Mouse (Mus musculus) forebrain, embryonic 10.5 days (tissue): ENCODE results near the gene Ccdc8. TPM values are rescaled to one million over a fixed set of nuclear protein-coding genes. Genes with fewer than 3 reads are reported as not detected.

Source experiments
- DNase-seq: peaks from one replicate; pipeline ENCODE4 v3.0.0-alpha.2; 2017; ENCODE audit warnings: low spot score; ENCODE audit errors: extremely low spot score
- H3K27ac ChIP-seq: fragments of 300-500 bp; sonication (generic); 2 replicates; pipeline ENCODE4 v1.5.1; 2016; ENCODE audit warnings: mild to moderate bottlenecking
- H3K27me3 ChIP-seq: fragments of 300-500 bp; sonication (generic); 2 replicates; pipeline ENCODE4 v1.6.1; 2016; ENCODE audit warnings: mild to moderate bottlenecking; ENCODE audit not compliant: poor library complexity, severe bottlenecking
- H3K36me3 ChIP-seq: fragments of 300-500 bp; sonication (generic); replicated peaks from 2 replicates; pipeline ENCODE4 v1.6.1; 2016; ENCODE audit warnings: mild to moderate bottlenecking, moderate library complexity
- H3K4me1 ChIP-seq: fragments of 300-500 bp; sonication (generic); 2 replicates; pipeline ENCODE4 v1.6.1; 2016
- H3K4me3 ChIP-seq: fragments of 300-500 bp; sonication (generic); 2 replicates; pipeline ENCODE4 v1.5.1; 2016; ENCODE audit warnings: mild to moderate bottlenecking, moderate library complexity
- H3K9me3 ChIP-seq: fragments of 300-500 bp; sonication (generic); 2 replicates; pipeline ENCODE4 v1.6.1; 2016; ENCODE audit warnings: mild to moderate bottlenecking, moderate library complexity
- WGBS: fragments of 180-500 bp; shearing (Covaris S2); methylation state at CpG from one replicate; pipeline ENCODE4 v1.1.7; 2016; 5-methylcytosine and 5-hydroxymethylcytosine counted together
- polyA plus RNA-seq: library from polyadenylated mRNA; unstranded; fragments of >200 nt; fragmentation: Nextera tagmentation; extraction: Ambion mirVana; gene quantifications from 2 replicates; pipeline ENCODE4 v1.2.1, GENCODE M21; 2016

Ccdc8 gene
- 7.8 and 8.9 TPM in 2 replicates for polyA plus RNA-seq

- Histone ChIP-seq H3K4me3 (peak within 1 kb of the TSS; percentile 69), H3K9me3 (peaks cover 6% of the 10 kb centered on the region; the same call in 1 of the 2 replicates), H3K27ac (peak within 1 kb of the TSS; percentile 93), H3K36me3 (peaks cover 28% of the 10 kb centered on the region), H3K27me3 (no peaks in the 10 kb centered on the region), H3K4me1 (peaks cover 81% of the 10 kb centered on the region)
- no peak for DNase-seq
- 95% methylated on average over 5 of the region's 5 CpGs for WGBS
Observed at GRCm38 (mm10) chr7:16992451-16992807, at the start of gene Ccdc8. TSS of gene Ccdc8 (plus strand) at chr7:16992708.

GRCm38 (mm10) chr7:16942861-16943260, 49.6 kb upstream of the Ccdc8 start:
- peaks cover 61% of the 10 kb centered on the region for H3K4me1 ChIP-seq

GRCm38 (mm10) chr7:16944061-16944807, 48.3 kb upstream of the Ccdc8 start, which contains the start of gene Pnmal2:
TSS of gene Pnmal2 (plus strand) at chr7:16944682.
- Histone ChIP-seq H3K27ac (peak within 1 kb of the TSS; percentile 85), H3K4me1 (peaks cover 55% of the 10 kb centered on the region), H3K36me3 (no peaks in the 10 kb centered on the region), H3K9me3 (0 out of 2 replicates have a peak, but pooled peaks cover 3% of the 10 kb centered on the region), H3K27me3 (peaks cover 56% of the 10 kb centered on the region), H3K4me3 (peak within 1 kb of the TSS; percentile 69)
- DNase-seq, result peak; percentile 91
- WGBS, result 15% methylated on average over 36 of the region's 36 CpGs

More at GRCm38 (mm10) chr7:16942861-16943260, 49.6 kb upstream of the Ccdc8 start:
- no peak overlapping the region for H3K27ac ChIP-seq
- DNase-seq, result no peak
- WGBS, result 66% methylated on average over 4 of the region's 4 CpGs
- H3K27me3 ChIP-seq, result peaks cover 43% of the 10 kb centered on the region
- H3K9me3 ChIP-seq, result 0 out of 2 replicates have a peak, but pooled peaks cover 3% of the 10 kb centered on the region
- H3K4me3 ChIP-seq, result no peak overlapping the region
- no peaks in the 10 kb centered on the region for H3K36me3 ChIP-seq

GRCm38 (mm10) chr7:16944808-16945315, 47.6 kb upstream of the Ccdc8 start:
- no peak for DNase-seq
- Histone ChIP-seq H3K27me3 (peaks cover 63% of the 10 kb centered on the region), H3K4me3 (peak overlapping the region; percentile 69), H3K27ac (peak overlapping the region; percentile 85), H3K4me1 (peaks cover 60% of the 10 kb centered on the region), H3K9me3 (0 out of 2 replicates have a peak, but pooled peaks cover 3% of the 10 kb centered on the region), H3K36me3 (no peaks in the 10 kb centered on the region)
- WGBS, result 1% methylated on average over 22 of the region's 22 CpGs

GRCm38 (mm10) chr7:16945419-16945818, 47.1 kb upstream of the Ccdc8 start:
- H3K27ac ChIP-seq, result no peak overlapping the region; the same call in 1 of the 2 replicates

GRCm38 (mm10) chr7:16946441-16947348, 45.8 kb upstream of the Ccdc8 start:
- Histone ChIP-seq H3K4me1 (peaks cover 64% of the 10 kb centered on the region), H3K4me3 (peak overlapping the region; percentile 69), H3K36me3 (no peaks in the 10 kb centered on the region), H3K27ac (peak overlapping the region; percentile 64), H3K27me3 (peaks cover 74% of the 10 kb centered on the region), H3K9me3 (0 out of 2 replicates have a peak, but pooled peaks cover 3% of the 10 kb centered on the region)
- WGBS, result 3% methylated on average over 53 of the region's 53 CpGs
- DNase-seq, result peak; percentile 43

More at GRCm38 (mm10) chr7:16945419-16945818, 47.1 kb upstream of the Ccdc8 start:
- Histone ChIP-seq H3K4me1 (peaks cover 60% of the 10 kb centered on the region), H3K9me3 (0 out of 2 replicates have a peak, but pooled peaks cover 3% of the 10 kb centered on the region), H3K36me3 (no peaks in the 10 kb centered on the region), H3K27me3 (peaks cover 68% of the 10 kb centered on the region), H3K4me3 (peak overlapping the region; percentile 69)
- 11% methylated on average over 17 of the region's 17 CpGs for WGBS
- peak; percentile 26 for DNase-seq

GRCm38 (mm10) chr7:16947349-16947895, 45.1 kb upstream of the Ccdc8 start:
- no peak for DNase-seq
- Histone ChIP-seq H3K27ac (peak overlapping the region; percentile 64; the same call in 1 of the 2 replicates), H3K4me1 (peaks cover 64% of the 10 kb centered on the region), H3K4me3 (peak overlapping the region; percentile 69), H3K36me3 (no peaks in the 10 kb centered on the region), H3K27me3 (peaks cover 74% of the 10 kb centered on the region), H3K9me3 (0 out of 2 replicates have a peak, but pooled peaks cover 3% of the 10 kb centered on the region)
- WGBS, result 18% methylated on average over 21 of the region's 22 CpGs

GRCm38 (mm10) chr7:16947959-16948361, 44.5 kb upstream of the Ccdc8 start:
- 11% methylated on average over 4 of the region's 4 CpGs for WGBS
- Histone ChIP-seq H3K36me3 (no peaks in the 10 kb centered on the region), H3K27ac (no peak overlapping the region), H3K4me1 (peaks cover 64% of the 10 kb centered on the region), H3K27me3 (peaks cover 74% of the 10 kb centered on the region), H3K4me3 (peak overlapping the region; percentile 69; the same call in 1 of the 2 replicates), H3K9me3 (0 out of 2 replicates have a peak, but pooled peaks cover 3% of the 10 kb centered on the region)
- DNase-seq, result no peak

- Histone ChIP-seq H3K4me1 (peaks cover 60% of the 10 kb centered on the region), H3K27me3 (peaks cover 68% of the 10 kb centered on the region)
Observed at GRCm38 (mm10) chr7:16948923-16949458, 43.5 kb upstream of the Ccdc8 start.

GRCm38 (mm10) chr7:16949908-16950841, 42.3 kb upstream of the Ccdc8 start:
- 10% methylated on average over 29 of the region's 29 CpGs for WGBS
- peaks cover 58% of the 10 kb centered on the region for H3K27me3 ChIP-seq
- H3K27ac ChIP-seq, result peak overlapping the region; percentile 72
- peaks cover 49% of the 10 kb centered on the region for H3K4me1 ChIP-seq
- peak; percentile 88 for DNase-seq
- 0 out of 2 replicates have a peak, but pooled peaks cover 3% of the 10 kb centered on the region for H3K9me3 ChIP-seq
- peak overlapping the region; percentile 49 for H3K4me3 ChIP-seq
- H3K36me3 ChIP-seq, result no peaks in the 10 kb centered on the region

More at GRCm38 (mm10) chr7:16948923-16949458, 43.5 kb upstream of the Ccdc8 start:
- H3K36me3 ChIP-seq, result no peaks in the 10 kb centered on the region
- no peak overlapping the region for H3K4me3 ChIP-seq
- no peak for DNase-seq
- 0 out of 2 replicates have a peak, but pooled peaks cover 3% of the 10 kb centered on the region for H3K9me3 ChIP-seq
- H3K27ac ChIP-seq, result no peak overlapping the region
- 49% methylated on average over 8 of the region's 8 CpGs for WGBS
